Mouse (Mus musculus) kidney, adult 8-10 months (tissue): ENCODE measurements around the gene Gm21312.
"Not testable (repeated sequence)": the region's sequence is repeated elsewhere in the genome, so short reads cannot be mapped to it uniquely, and the experiment has no call there.

ENCODE experiments used
- DNase-seq, 2 experiments: peaks; one replicate each; pipeline ENCODE4 v3.0.0; 2022

The Gm21312 gene

DNA sequence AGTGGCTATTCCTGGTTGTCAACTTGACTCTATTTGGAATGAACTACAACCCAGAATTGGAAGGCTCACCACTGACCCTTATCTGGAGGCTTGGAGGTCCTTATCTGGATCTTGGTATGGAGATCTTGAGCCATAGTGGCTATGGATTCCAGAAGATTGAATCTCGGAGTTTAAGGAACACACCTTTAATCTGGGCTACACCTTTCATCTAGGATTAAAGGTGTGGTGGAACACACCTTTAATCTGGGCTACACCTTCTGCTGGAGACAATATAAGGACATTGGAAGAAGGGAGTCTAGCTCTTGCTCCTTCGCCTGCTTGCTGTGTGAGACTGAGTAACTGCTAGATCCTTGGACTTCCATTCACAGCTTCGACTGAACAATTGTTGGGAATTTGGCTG lies at the start of gene Gm21312:
Gm21312 (plus strand) TSS at position 301 of the 400 bp plus-strand sequence.
- not testable (repeated sequence) for DNase-seq

DNA sequence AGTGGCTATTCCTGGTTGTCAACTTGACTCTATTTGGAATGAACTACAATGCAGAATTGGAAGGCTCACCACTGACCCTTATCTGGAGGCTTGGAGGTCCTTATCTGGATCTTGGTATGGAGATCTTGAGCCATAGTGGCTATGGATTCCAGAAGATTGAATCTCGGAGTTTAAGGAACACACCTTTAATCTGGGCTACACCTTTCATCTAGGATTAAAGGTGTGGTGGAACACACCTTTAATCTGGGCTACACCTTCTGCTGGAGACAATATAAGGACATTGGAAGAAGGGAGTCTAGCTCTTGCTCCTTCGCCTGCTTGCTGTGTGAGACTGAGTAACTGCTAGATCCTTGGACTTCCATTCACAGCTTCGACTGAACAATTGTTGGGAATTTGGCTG lies 34.1 kb upstream of the Gm21312 start, which contains the start of gene Gm21293:
Gm21293 (plus strand) TSS at position 301 of the 400 bp plus-strand sequence.
- DNase-seq: not testable (repeated sequence)

DNA sequence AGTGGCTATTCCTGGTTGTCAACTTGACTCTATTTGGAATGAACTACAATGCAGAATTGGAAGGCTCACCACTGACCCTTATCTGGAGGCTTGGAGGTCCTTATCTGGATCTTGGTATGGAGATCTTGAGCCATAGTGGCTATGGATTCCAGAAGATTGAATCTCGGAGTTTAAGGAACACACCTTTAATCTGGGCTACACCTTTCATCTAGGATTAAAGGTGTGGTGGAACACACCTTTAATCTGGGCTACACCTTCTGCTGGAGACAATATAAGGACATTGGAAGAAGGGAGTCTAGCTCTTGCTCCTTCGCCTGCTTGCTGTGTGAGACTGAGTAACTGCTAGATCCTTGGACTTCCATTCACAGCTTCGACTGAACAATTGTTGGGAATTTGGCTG lies 25.6 kb upstream of the Gm21312 start, which contains the start of gene Gm6763:
Gm6763 (plus strand) TSS at position 301 of the 400 bp plus-strand sequence.
- DNase-seq: not testable (repeated sequence)

DNA sequence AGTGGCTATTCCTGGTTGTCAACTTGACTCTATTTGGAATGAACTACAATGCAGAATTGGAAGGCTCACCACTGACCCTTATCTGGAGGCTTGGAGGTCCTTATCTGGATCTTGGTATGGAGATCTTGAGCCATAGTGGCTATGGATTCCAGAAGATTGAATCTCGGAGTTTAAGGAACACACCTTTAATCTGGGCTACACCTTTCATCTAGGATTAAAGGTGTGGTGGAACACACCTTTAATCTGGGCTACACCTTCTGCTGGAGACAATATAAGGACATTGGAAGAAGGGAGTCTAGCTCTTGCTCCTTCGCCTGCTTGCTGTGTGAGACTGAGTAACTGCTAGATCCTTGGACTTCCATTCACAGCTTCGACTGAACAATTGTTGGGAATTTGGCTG lies 17.1 kb upstream of the Gm21312 start, which contains the start of gene Gm8764:
Gm8764 (plus strand) TSS at position 301 of the 400 bp plus-strand sequence.
- not testable (repeated sequence) for DNase-seq

DNA sequence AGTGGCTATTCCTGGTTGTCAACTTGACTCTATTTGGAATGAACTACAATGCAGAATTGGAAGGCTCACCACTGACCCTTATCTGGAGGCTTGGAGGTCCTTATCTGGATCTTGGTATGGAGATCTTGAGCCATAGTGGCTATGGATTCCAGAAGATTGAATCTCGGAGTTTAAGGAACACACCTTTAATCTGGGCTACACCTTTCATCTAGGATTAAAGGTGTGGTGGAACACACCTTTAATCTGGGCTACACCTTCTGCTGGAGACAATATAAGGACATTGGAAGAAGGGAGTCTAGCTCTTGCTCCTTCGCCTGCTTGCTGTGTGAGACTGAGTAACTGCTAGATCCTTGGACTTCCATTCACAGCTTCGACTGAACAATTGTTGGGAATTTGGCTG lies 8.6 kb upstream of the Gm21312 start, which contains the start of gene Gm21304:
Gm21304 (plus strand) TSS at position 301 of the 400 bp plus-strand sequence.
- DNase-seq: not testable (repeated sequence)

DNA sequence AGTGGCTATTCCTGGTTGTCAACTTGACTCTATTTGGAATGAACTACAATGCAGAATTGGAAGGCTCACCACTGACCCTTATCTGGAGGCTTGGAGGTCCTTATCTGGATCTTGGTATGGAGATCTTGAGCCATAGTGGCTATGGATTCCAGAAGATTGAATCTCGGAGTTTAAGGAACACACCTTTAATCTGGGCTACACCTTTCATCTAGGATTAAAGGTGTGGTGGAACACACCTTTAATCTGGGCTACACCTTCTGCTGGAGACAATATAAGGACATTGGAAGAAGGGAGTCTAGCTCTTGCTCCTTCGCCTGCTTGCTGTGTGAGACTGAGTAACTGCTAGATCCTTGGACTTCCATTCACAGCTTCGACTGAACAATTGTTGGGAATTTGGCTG lies 8.4 kb downstream of the Gm21312 start, which contains the start of gene Gm20765:
Gm20765 (plus strand) TSS at position 301 of the 400 bp plus-strand sequence.
- not testable (repeated sequence) for DNase-seq

DNA sequence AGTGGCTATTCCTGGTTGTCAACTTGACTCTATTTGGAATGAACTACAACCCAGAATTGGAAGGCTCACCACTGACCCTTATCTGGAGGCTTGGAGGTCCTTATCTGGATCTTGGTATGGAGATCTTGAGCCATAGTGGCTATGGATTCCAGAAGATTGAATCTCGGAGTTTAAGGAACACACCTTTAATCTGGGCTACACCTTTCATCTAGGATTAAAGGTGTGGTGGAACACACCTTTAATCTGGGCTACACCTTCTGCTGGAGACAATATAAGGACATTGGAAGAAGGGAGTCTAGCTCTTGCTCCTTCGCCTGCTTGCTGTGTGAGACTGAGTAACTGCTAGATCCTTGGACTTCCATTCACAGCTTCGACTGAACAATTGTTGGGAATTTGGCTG lies 16.9 kb downstream of the Gm21312 start, which contains the start of gene Gm4340:
Gm4340 (plus strand) TSS at position 301 of the 400 bp plus-strand sequence.
- not testable (repeated sequence) for DNase-seq

DNA sequence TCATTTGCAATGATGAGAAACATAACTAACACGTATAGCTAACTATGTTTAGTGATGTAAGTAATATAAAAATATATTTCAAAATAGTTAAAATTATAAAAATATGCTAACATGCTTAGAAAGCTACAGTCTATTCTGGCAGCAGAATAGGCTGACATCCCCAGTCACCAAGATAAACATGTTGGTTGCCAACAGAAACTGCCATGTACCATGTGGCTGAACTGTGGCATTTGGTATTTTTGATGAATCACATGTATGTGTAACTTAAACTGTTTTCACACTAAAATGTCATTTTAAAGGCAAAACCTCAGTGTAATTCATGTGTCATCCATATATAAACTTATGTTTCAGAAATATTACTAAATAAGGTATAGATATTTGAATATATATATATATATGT lies 32.8 kb downstream of the Gm21312 start:
- DNase-seq: no peak

DNA sequence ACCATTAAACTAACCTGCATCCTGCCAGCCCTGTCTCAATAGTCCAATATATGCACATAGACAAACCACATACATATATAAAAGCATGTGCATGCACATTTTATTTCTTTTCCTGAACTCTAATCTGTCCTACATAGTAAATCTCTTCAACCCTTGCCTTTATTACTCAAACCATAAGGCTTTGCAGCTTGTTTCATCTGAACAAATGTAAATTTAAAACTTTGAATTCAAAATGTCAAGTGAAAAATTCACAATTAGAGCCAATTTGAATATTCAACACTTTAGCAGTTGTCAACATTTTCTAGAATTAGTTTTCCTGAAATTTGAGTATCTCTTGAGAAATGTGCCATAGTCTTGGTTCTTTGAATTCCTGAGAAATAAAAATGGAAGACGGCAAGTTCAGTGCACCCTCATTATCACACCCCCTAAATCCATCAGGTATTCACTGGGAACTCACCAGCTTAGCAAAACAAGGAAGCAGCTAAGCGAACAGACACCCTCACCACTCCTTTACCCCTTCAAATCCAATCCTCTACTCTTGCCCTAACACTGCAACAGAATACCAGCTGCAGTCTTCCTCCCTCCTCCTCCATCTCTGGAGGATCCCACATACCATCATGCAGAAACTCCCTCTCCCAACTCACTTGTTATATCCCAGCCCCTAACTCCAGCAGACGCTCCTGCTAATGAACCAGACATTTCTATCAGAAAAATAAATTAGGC lies 33.6 kb downstream of the Gm21312 start:
- no peak for DNase-seq

DNA sequence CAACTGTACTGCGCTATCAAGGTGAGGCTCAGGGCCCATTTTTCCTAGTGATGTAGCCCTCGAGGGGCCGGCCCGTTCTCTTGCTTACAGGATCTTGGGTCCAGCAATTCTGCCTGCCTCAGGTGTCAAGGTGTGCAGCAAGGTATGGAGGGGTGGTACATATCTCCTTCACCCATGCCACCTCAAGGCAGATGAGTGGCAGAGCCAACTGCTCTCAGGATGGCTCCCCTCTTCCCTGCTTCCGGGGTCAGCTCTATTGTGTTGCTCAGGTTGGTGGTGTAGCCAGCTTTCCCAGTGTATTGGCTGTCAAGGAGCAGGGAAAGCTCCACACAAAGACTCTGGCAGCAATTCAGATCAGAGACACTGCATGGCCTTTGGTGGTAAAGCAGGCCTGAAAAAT lies 37.7 kb downstream of the Gm21312 start:
- DNase-seq: no peak

DNA sequence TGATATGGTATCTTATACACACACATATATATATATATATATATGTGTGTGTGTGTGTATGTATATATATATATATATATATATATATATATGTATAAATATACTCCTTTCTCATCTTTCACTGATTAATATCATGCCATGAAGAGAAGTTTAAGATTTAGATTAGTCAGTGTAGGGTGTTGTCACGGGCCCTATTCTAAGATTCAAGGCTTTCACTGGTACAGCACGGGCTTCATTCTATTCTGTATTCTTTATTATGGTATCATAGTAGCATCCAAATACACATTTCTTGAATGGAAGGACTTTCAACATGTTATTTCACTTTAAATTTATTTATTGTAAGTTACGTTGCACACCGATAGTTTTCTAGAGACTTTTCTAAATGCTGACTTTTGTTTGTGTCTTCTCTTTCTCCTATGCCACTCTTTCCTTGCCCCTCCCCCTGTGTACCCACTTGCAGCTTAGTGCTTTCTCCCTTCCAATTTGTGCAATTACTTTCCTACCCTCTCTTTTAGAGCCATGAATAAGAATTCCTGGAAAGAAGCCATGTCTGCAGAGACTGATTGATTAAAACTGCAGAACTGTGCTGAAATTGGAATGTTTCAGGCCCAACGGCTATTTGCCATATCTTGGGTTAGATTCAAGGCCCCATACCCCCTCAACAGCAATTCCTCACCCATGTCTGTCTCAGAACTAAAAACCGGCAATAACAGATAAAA lies 43.6 kb downstream of the Gm21312 start:
- no peak for DNase-seq
